In genomic region chr16:57362679-57363401, GRCm38 (mm10) we compare ENCODE assay signal across 8 mouse cellular contexts. TPM values are rescaled to one million over a fixed set of nuclear protein-coding genes. Genes with fewer than 3 reads are reported as not detected.
DNase-seq lines count a peak whose midpoint lies in the region; ATAC-seq lines count a peak whose summit lies in the region.

No protein-coding gene starts in this region.

- peak; percentile 45; the same call in 1 of the 2 replicates for ATAC-seq in neutrophil, adult 5-6 weeks (ENCODE audit: extremely low read depth, insufficient number of reproducible peaks, low FRiP score, poor library complexity, severe bottlenecking)
- ATAC-seq in inflammation-experienced regulatory T-cells, adult 6 months, result no peak

- DNase-seq in Muller cell, postnatal 12 days (ENCODE audit: inconsistent ontology term), result peak; percentile 35
- peak; percentile 32 for DNase-seq in cerebellum, adult 8-10 months
- DNase-seq in frontal cortex, postnatal 10 days (ENCODE audit: low spot score in 2 of 2), result peak; percentile 16 to 54
- peak; percentile 79 for DNase-seq in heart, postnatal 4 days
- DNase-seq in layer of hippocampus, adult 8-10 months (ENCODE audit: low spot score in 2 of 2), result peak; percentile 29 to 47
- DNase-seq in lung, adult 18-20 months, result peak; percentile 56 to 65

RNA-seq across cellular contexts. Expression of gene Filip1l, which starts 9.9 kb away (rescaled TPM):
- 10 to 100 TPM; 61.2 to 63.6 TPM for total RNA-seq in heart, postnatal 4 days (2021)
- 1 to 10 TPM; 4.2 to 5.0 (median 4.7) TPM for total RNA-seq in layer of hippocampus, adult 8-10 months (2022)
- 192 and 206 TPM in 2 replicates for total RNA-seq in neutrophil, adult 5-6 weeks (2017)
- polyA plus RNA-seq in inflammation-experienced regulatory T-cells, adult 6 months (2017; shearing (Covaris generic)), result 10 to 100 TPM in 2 of 3 experiments, 1 to 10 TPM in 1; 7.9 to 20.4 (median 17.6) TPM

Comparison
In these comparisons a context has a peak if more than half of its experiments do, and no peak if none do; other contexts are left out.
1. RNA of gene Filip1l, which starts 9.9 kb away (total RNA-seq): 192 to 206 TPM in neutrophil, adult 5-6 weeks and 61.2 to 63.6 TPM in heart, postnatal 4 days; 4.2 to 5.0 TPM in layer of hippocampus, adult 8-10 months; every median in the first group is over 10 times any median in the second.
2. Peak in every context shown above with its lines, with median percentiles within 50 percentile points of each other: DNase-seq.